Mouse (Mus musculus) layer of hippocampus, adult 11-12 months (tissue): ENCODE data around the gene Ncam1.
A peak's percentile ranks its signal among the peaks of the same experiment; 100 is the strongest.

Experiments used
- DNase-seq: peaks from one replicate; pipeline ENCODE4 v3.0.0; 2022; ENCODE audit warnings: low spot score

The Ncam1 gene

DNA sequence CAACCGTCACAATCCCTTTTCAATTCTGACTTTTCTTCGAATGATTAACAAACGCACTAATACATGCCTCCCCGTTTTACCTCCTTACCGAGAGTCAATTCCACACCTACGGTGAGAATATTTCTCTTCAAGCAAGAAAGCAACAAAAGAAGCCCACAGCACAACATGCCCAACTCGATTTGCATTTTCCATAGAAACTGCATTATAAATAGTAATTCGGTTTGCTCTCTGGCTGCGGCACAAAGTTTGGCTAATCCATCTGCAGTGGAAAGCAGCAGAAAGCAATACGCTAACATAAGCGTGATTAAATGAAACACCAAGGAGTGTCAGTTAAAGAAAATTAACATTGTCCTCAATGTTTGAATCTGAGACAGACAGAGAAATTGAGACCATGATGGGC is 177.0 kb downstream of the Ncam1 start:
- DNase-seq: peak; percentile 43

GRCm38 (mm10) chr9:49618699-49619392 is 179.9 kb downstream of the Ncam1 start:
- peak; percentile 56 for DNase-seq

GRCm38 (mm10) chr9:49618266-49618665 is 180.5 kb downstream of the Ncam1 start:
- no peak for DNase-seq

DNA sequence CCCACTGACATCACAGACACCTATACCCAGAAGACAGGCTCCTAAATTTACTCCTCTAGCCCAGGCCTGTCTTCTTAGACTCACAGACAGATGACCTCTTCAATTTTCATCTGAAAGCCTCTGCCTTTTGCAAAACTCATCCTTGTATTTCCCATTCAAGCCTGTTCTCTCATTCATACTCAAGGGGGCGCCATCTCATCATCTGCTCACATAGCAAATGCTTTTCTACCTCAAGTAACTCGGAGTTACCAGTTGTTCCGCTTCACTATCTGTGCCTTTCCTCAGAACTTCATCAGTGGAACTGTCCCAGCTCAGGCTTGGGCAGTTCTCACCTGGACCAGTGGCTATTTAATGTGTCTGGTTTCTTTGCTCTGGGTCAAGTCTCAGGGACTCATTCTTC is 181.5 kb downstream of the Ncam1 start:
- peak; percentile 78 for DNase-seq

DNA sequence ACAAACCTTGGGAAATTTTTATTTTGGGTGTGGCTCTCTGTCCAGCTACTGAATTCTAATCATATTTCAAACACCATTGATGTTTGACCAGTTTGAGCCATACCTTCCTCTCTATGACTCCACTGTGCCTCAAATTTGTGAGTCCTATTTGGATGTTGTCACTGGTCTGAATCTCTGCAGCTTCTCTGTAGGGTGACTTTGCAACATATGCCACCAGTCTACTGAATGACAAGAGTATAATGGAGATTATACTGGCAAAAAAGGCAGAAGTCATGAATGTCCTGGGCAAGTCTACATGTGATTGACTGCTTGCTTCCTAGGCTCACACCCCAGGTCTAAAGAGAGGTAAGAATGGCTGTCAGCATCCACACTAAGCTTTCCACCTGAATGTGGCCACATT is 186.3 kb downstream of the Ncam1 start:
- DNase-seq: no peak

- no peak for DNase-seq
These were observed 190.5 kb downstream of the Ncam1 start for GRCm38 (mm10) chr9:49608191-49608590.

GRCm38 (mm10) chr9:49606717-49607116 is 192.0 kb downstream of the Ncam1 start:
- DNase-seq: no peak

GRCm38 (mm10) chr9:49606317-49606716 is 192.4 kb downstream of the Ncam1 start:
- no peak for DNase-seq

DNA sequence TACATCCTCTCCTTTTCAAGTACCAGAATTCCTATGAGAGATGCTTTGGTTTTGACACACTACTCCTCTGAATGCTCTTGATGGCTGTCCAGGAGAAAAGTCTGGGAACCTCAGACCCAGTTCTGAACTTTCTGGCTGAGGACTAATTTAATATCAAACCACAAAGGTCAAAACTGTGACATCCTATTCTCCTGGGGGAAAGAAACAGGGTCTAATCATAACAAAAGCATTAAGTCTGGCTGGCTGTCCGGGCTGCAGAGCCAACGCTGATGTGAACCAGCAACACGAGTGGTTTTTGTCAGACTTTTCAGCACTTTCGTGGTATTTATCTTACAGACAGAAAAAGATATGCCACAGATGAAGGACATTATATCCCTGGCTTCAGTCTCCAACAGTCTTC is 192.9 kb downstream of the Ncam1 start:
- DNase-seq: no peak

GRCm38 (mm10) chr9:49605351-49605750 is 193.4 kb downstream of the Ncam1 start:
- DNase-seq: no peak

- DNase-seq: no peak
These were observed 197.5 kb downstream of the Ncam1 start for GRCm38 (mm10) chr9:49601215-49601614.

DNA sequence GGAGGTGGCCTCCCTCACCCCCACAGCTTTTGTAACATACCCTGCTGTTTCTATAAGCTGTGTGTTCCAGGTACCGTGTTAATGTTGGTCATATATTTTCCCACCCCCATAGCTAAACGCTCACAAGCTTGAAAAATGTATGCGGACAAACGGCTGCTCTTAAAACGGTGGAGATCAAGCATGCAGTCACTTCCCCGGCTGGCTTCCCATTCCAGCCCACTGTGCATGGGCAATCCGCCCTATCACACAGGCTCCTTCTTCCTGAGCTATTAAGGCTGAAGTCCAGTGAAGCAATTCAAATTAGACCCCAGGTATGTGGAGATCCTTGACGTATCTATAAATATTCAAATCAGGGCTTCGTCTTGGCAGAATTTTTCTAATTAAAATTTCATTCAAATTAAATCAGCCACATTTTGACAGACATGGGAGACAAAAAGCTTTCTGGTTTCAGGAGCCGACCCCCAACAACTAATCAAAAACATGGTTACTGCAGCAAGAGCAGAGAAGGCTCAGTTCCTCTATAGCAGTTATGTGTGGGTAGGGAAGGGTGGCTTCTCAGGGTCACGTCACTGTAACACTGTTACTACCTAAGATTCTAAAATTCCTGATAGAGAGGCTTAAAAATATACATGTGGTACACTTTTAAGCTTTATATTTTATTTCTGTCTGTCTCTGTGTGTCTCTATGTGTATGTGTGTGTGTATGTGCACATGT is 202.9 kb downstream of the Ncam1 start:
- no peak for DNase-seq

DNA sequence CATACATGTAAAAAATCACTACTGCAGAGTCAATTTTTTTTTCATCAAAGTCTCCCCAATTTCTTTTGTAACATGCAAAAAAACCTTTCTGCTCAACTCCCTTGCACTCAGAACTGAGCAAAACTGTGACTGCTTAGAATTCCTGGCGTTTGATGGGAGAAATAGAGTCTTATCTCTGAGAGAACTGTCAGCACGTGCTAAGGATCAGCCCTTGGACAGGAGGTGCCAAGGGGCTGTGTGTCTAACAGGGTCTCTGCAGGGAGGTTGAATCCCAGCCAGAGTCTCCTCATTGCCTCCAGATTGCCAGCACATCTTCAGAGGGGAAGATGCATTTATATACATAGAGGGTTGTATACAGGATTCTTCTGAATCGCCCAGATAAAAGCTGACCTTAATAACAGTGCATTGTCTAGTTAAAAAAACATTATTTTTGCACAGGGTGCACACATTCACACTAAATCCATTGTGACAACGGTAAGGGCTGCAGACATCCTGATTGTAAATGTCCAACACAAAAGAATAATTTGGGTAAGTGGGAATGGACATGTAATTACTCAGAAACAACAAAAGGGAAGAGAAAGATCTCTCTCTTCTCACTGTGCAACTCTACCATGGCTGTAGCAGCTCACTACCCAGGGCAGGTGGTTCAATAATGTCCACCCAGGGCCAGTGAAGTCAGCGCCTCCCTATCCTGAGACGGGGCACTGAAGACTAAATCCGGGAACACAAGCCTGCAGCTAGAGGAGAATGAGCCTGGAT is 203.7 kb downstream of the Ncam1 start:
- DNase-seq: no peak

GRCm38 (mm10) chr9:49593951-49594536 is 204.7 kb downstream of the Ncam1 start:
- DNase-seq: peak; percentile 44

DNA sequence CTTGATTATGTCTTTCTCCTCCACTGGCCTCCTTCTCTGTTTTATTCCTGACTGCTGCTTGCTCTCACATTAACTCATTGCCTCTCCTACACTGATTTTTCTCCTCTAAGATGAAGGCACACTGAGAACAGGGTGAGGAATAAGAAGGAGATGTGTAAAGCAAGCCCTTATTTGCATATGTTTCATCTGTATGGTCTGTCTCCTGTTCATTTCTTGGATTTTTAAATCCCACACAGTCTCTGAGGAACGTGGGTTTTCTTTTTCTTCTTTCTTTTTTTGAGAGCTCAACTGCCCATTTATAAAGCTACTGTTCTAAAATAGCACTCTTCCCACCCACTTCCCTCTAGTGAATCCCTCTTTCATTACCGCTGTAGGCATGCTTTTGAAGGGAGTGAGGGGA is 206.7 kb downstream of the Ncam1 start:
- DNase-seq: no peak

GRCm38 (mm10) chr9:49590261-49590660 is 208.5 kb downstream of the Ncam1 start:
- DNase-seq: no peak

DNA sequence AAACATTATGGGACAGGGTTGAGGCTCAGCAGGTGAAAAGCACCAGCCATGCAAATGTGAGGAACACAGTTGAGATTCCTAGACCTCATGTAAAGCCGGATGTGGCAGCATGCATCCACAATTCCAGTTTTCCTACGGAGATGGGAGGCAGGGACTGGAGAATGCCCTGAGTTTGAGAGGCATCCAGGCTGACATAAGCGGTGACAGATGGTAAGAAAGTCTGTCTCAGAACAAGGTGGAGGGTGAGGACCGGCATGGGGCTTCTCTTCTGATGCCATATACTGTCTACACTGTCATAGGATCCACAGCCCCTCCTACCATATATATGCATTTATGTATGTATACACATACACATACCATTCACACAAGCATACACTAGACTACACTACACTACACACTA is 221.6 kb downstream of the Ncam1 start:
- no peak for DNase-seq

GRCm38 (mm10) chr9:49571695-49572510 is 226.8 kb downstream of the Ncam1 start:
- DNase-seq: no peak

GRCm38 (mm10) chr9:49570731-49571694 is 227.7 kb downstream of the Ncam1 start:
- DNase-seq: peak; percentile 72

DNA sequence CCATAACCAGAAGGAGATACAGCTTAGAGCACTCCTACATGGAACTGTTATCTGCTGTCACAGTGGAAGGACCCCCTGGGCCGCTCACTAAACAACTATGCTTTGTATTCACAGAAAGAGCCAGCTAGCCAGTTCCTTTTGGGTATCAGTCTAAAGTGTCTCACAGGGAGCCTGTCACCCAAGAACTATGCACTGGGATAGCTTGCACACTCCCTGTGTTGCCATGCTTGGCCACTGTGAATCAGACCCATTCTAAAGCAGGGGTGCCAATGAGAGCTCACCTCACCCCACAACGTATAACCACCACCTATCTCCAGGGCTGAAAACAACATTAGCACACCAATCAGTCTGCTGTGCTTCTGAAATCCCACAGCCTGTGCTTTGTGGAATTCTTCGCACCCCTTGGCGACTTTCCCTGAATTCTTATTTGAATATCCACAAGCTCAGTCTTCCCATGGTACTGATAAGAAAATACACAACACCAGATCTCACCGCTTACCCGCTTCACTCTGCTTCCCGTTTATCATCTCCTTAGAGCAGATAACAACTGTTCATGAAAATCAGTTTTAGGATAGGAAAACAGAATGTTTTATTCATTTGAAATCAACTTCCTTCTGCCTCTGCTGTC is 228.6 kb downstream of the Ncam1 start:
- DNase-seq: no peak
